Mouse (Mus musculus): Measurements from ENCODE around the gene Fam78b.

Fam78b gene

DNA sequence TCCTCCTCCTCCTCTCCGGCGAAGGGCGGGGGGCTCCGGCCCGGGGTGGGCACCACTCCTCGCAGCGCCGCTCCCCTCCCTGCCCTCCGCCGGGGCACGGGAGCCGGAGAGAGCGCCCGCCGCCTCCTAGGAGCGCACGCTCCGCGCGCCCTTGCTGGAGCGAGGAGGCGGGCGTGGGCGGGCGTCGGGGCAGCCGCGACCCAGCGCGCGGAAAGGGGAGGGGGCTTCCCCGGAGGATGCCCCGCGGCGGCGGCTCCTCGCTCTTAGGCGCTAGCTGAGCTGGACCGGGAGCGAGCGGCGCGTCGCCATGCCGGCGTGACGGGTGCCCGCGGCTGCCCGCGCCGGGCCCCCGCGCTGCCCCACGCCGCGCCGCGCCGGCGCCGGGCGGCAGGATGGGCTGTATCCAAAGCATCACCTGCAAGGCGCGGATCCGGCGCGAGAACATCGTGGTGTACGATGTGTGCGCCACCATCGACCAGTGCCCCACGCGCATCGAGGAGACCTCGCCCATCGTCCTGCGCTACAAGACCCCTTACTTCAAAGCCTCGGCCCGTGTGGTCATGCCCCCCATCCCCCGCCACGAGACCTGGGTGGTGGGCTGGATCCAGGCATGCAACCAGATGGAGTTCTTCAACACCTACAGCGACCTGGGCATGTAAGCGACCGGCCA lies at the start of gene Fam78b:
TSS of gene Fam78b (plus strand) at position 244 of the 670 bp plus-strand sequence.
- DNase-seq = peak; percentile 26

GRCm38 (mm10) chr1:166964508-166964907 lies 36.7 kb upstream of the Fam78b start:
- peak; percentile 33 for DNase-seq

- DNase-seq = no peak
Measured at GRCm38 (mm10) chr1:166968271-166968670, 32.9 kb upstream of the Fam78b start.

DNA sequence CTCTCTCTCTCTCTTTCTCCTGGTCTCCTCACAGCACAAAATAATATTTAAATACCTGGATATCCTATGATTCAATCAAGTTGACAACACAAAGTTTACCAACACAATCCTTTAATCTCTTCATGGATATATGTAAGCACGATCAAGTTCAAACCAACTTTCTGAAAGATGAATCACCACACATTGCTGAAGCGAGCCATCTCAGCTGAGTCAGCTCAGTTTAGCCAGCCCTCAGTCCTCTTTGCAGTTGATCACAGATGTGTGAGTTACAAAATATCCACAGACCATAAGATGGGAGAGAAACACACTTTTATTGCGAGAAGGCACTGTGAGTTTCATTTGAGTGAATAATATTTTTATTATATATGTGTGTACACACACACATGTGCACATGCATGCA lies 27.5 kb upstream of the Fam78b start:
- DNase-seq = no peak

GRCm38 (mm10) chr1:166978611-166979010 lies 22.6 kb upstream of the Fam78b start:
- no peak for DNase-seq

DNA sequence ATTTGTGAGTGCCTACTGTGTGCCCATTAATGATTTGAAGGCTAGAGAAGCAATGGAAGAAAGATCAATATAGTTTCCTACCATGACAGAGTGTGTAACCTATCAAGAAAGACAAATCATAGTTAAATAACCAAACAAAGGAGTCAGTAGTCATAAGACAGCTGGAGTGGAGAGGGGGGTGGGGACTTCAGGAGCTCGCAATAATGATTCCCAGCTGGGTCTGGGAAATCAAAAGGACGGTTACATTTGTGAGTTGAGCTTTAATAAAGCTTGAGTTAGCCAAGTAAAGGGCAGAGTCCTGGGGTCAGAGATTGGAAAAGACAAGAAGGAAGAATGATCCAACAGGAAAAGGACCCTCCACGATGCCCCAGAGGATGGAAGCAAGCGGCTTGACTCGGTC lies 7.0 kb upstream of the Fam78b start:
- no peak for DNase-seq

- DNase-seq = no peak
Measured at GRCm38 (mm10) chr1:166996250-166996649, 5.0 kb upstream of the Fam78b start.

DNA sequence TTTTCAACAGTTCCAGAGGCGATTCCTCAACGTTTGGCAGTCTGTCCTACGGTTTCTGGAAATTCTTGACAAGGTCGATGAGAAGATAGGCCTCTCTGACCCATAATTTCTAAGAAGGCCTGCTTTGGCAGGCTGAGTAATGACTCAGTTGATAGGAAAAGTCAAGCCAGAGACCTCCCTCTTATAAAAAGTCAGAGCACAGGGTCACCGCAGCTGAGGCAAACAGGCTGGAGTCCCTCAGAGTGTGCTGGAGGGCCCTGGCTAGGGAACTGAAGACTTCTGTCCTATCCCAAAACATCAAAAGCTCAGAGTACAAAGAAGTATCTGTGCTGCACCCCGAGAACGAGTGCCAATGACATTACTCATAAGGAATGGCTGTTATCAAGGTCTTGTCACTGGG lies 4.4 kb upstream of the Fam78b start:
- no peak for DNase-seq

- peak; percentile 83 for DNase-seq
Measured at GRCm38 (mm10) chr1:167000529-167001173, 566 bp upstream of the Fam78b start.

- no peak for DNase-seq
Measured at GRCm38 (mm10) chr1:167001844-167002485, 748 bp downstream of the Fam78b start.

DNA sequence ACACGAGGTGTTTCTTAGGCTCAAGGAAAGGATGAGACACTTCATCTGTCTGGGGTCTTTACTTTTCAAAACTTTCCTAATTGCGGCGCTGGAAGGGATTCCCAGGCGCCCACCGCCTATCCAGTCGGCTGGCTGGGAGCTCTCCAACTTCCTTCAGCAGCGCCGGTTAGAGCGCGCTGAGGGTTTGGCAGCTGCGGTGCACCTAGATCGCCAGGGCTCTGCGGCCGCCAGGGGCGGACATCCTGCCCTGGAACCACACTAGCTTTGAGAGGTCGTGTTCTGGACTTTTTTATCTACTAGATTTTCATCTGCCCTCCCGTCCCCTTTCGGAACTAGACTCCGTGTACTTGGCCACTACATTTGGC lies 1.3 kb downstream of the Fam78b start:
- DNase-seq = peak; percentile 53

DNA sequence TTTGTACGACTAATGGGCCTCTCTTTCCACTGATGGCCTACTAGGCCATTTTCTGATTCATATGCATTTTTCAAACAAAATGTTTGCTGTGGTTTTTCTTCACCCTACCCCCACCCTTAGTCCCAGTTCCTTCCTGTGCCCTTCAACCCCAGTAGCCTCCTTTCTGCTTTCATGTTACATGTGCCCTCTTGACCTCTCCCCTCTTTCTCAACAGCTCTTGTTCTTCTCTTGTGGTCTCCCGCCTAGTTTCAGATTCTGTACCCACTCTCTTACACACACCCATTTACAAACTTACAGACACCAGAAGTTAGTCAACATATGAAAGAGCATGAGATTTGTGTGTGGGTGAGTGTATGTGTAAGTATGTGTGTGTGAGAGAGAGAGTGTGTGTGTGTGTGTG lies 3.4 kb downstream of the Fam78b start:
- DNase-seq = no peak

- no peak for DNase-seq
Measured at GRCm38 (mm10) chr1:167007341-167007740, 6.1 kb downstream of the Fam78b start.

- DNase-seq = no peak
Measured at GRCm38 (mm10) chr1:167010190-167010589, 9.0 kb downstream of the Fam78b start.

DNA sequence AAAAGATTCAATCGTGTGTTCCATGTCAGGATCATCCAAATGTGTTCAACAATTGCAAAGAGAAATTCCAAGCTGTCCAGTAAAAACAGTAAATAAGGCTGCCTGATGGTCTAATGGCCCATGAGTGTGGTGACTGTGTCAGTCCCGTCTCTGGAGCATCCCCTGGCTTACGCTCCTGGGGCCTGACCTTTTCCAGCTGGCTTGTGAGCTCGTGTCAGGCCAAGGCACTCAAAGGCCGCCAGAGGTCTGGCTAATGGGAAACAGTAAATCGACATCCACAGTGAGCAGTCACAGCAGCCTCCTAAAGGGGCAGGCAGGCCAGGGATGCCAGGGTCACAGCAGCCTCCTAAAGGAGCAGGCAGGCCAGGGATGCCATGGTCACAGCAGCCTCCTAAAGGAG lies 10.1 kb downstream of the Fam78b start:
- DNase-seq = peak; percentile 18

GRCm38 (mm10) chr1:167012616-167013015 lies 11.4 kb downstream of the Fam78b start:
- DNase-seq = no peak

DNA sequence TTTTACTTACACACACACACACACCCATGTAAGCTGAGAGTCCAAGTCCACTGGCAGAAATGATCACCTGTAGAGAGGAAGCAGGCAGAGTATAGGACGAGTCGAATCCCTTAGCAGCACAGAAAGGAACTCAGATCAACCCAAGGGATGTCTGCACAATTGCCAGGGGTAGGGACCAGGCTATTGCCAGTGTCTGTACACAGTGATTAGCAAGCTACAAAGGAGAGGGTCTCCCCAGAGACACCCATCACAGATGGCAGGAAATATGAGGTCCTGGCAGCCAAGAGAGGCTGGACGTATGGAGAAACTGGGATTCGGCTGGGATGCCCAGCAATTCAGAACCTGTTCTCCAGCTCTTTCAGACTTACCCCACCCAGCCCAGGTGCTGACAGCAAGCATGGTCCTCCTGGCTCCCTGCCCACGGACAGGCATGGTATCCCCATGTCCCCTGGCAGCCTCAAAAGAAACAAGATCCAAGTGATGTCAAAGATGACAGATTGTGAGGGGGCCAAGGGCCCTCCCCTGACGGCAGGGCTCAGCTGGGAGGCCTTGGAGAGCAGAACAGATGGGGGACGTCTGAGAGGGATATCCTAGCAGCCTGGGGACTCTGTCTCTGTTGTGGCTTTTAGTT lies 12.1 kb downstream of the Fam78b start:
- DNase-seq = no peak

DNA sequence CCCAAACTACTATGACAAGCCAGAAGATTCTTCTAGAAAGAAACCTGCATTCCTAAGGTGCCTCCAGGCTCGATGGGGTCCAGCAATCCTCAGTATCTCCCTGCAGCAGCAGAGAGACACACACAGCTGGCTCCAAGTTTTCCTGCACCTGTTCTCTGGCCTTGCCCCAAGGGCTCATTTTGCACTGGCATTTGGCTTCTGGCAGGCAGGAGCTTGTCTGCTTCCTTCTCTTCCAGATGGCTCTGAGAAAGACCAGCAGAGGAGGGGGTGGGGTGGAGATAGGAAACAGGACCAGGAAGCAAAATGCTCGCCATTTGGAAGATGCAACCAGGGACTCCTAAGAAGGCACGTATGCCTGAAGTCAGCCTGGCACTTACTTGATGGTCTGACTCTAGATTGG lies 15.1 kb downstream of the Fam78b start:
- no peak for DNase-seq

GRCm38 (mm10) chr1:167022001-167022424 lies 20.8 kb downstream of the Fam78b start:
- no peak for DNase-seq

GRCm38 (mm10) chr1:167022541-167023121 lies 21.4 kb downstream of the Fam78b start:
- no peak for DNase-seq

GRCm38 (mm10) chr1:167023794-167024193 lies 22.6 kb downstream of the Fam78b start:
- DNase-seq = no peak

DNA sequence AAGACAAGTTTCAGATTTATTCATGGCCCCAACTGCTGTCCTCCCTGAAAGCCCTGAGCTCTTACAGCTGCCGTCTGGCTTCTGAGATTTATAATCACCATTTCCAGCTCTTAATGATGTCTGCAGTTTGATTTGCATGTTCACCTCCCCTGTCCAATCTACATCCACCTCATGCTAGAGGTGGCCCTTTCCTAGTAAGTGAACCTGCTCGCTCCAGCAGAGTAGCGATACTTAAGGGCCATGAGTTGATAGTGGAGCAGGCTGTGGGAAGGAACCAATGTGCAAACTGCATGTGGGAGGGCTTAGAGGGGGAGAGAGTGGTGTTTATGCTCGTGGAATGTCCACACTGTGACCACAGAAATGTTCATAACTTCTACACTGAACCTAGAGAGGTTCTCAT lies 23.7 kb downstream of the Fam78b start:
- DNase-seq = no peak

DNA sequence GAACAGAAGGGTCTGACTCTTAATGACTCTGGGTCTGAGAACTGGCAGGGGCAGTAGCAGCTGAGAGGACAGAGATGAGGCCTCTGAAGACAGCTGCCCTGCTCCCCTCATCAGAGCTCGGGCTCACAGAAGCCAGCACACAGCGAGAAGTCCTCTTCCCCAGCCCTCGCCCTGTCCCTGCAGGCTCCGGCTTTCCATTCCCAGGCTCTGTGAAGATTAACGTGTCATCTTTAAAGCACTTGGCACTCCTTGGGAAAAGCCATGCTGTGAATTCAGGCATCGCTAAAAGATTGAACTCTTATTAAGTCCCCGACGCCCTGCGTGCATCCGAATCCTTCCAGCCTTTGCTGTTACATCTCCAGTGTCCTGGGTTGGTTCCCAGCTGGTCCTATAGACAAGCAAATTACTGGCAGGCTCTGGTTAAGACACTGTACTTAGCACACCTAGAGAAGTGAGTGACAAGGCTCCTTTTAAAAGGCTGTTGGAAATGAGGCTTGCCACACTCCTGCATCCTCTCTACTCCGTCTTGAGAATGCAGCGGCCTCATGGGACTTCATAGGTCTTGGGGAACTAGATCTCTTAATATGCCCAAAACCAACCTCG lies 30.9 kb downstream of the Fam78b start:
- no peak for DNase-seq

Measured in kidney, postnatal 14 days (tissue).